Mouse (Mus musculus) megakaryocyte, adult 5-6 weeks (primary cell): ENCODE data around the gene 4930595D18Rik. TPM values are rescaled to one million over a fixed set of nuclear protein-coding genes. Genes with fewer than 3 reads are reported as not detected.

Experiments used
- ATAC-seq: 2 replicates; pipeline ENCODE4 v1.8.0; 2016; ENCODE audit warnings: mild to moderate bottlenecking, inconsistent platforms; ENCODE audit not compliant: poor library complexity, severe bottlenecking
- total RNA-seq, 2 experiments: library from RNA; stranded (forward) in 1 of 2; stranded (reverse) in 1 of 2; fragments of 153-499, 151-499 nt in 1 of 2; fragments of 221-1000, 200-1000 nt in 1 of 2; gene quantifications; 2 replicates each; pipeline versions ENCODE4 v1.2.3 to v1.2.4; 2015 to 2017

4930595D18Rik gene
- total RNA-seq (2015) (not detected in 2 replicates), total RNA-seq (2017) (not detected in 2 replicates)

- ATAC-seq = no peak
These were observed at the start of gene 4930595D18Rik for GRCm38 (mm10) chr12:111184476-111184875. Gene 4930595D18Rik, minus strand, starts transcription at chr12:111184491.

GRCm38 (mm10) chr12:111233798-111234197 is 49.5 kb upstream of the 4930595D18Rik start:
- ATAC-seq = no peak

DNA sequence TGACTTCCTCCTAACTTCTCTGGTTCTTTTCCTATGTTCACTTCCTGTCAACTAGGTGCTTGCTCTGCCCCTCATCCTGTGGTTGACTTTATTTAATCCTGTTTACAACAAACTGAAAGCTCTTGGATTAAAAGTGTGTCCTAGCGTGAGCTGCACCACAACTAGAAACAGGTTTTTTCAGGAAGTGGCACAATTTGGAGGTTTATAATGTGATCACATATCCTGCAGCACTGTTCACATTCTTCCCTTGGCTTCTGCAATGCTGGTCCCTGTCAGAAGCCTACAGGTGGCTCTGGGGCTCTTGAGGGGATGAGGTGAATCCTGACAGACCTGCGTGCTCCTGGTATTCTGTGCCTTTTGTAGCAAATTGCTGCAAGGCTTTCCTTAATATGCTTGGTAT is 46.5 kb upstream of the 4930595D18Rik start:
- peak; percentile 77 for ATAC-seq

DNA sequence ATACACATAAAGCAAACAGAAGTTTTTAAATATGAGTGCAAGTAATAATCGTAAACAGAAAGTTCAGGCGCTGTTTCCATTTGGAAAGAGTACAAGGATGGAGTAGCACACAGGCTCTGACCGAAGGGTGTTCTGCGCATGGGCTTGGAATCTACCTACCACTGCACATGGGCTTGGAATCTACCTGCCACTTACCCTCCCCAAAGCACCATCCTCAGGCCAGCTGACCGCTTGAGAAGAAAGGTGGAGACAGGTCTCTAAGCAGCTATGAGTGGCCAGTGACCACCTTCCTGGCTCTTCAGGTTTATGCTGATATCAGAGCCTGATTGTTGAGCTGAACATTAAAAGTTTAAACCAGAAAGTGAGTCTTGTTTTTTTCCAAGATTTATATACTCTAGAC is 44.2 kb upstream of the 4930595D18Rik start:
- no peak for ATAC-seq

GRCm38 (mm10) chr12:111227410-111227809 is 43.1 kb upstream of the 4930595D18Rik start:
- ATAC-seq = 0 out of 2 replicates have a peak, but pooled peaks have one; percentile 33

DNA sequence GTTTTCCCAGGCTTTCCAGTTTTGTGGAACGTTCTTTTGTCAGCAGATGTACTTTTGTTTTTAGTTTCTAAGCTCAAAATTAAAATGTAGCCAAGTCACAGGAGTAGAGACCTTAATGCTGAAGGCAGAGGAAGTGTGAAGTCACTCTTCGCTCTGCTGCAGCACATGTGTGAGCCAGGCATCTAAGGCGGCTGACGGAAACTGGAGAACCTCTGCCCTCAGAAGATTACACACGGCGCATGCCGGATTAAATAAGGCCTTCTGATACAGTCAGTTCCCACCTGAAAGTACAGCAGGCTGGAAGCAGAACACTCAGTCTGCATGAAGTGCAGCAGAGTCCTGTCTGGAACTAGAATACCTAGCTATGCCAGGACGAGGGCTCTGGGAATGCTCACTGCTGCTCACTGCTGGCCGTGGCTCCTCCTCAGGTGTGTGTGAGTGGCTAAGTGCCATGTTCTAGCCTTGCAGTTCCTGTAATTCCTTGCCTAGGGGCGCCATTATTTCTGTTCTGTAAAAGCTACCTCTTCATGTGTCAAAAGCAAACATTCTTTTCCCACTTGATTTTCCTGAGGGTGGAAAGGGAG is 41.0 kb upstream of the 4930595D18Rik start:
- no peak for ATAC-seq

DNA sequence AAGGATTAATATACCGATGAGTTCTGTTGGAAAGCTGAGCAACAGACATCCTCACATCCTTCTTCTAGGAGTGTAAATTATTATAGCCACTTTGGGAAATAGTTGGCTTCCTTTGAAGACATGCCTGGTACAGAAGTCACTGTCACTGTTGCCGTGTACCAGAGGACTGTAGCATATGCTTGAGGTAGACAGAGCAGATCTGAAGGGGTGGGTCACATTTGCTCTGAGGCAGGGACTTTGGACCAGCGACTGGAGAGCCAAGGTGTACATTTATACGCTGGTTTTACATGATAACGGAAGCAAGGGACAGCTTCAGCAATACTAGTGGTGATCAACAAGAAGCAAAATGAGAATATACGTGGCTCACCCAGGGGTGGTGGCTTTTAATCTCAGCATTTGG is 34.6 kb upstream of the 4930595D18Rik start:
- no peak for ATAC-seq

GRCm38 (mm10) chr12:111211729-111212128 is 27.4 kb upstream of the 4930595D18Rik start:
- ATAC-seq = no peak

- no peak for ATAC-seq
These were observed 23.4 kb upstream of the 4930595D18Rik start for GRCm38 (mm10) chr12:111207641-111208040.

- ATAC-seq = no peak
These were observed 19.7 kb upstream of the 4930595D18Rik start for GRCm38 (mm10) chr12:111203945-111204344.

GRCm38 (mm10) chr12:111203076-111203475 is 18.8 kb upstream of the 4930595D18Rik start:
- no peak for ATAC-seq

DNA sequence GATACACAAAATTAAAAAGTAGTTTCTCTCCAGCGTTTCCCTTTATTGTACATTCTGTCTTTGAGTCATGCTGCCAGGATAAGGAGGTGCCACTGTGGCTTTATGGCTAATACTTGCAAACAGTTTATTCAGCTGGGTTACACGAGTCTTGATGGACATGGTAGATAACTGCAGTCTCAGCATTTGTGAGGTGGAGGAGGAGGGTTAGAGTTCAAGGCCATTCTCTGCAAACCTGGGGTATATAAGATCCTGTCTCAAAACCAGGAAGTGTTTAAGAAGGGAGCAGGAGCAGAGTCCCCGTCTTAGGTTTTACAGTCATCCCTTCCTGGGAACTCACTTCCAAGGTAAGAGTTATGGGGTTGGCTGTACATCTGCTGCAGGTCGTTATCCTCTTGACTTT is 12.3 kb upstream of the 4930595D18Rik start:
- no peak for ATAC-seq

GRCm38 (mm10) chr12:111193331-111193730 is 9.0 kb upstream of the 4930595D18Rik start:
- ATAC-seq = peak; percentile 16

DNA sequence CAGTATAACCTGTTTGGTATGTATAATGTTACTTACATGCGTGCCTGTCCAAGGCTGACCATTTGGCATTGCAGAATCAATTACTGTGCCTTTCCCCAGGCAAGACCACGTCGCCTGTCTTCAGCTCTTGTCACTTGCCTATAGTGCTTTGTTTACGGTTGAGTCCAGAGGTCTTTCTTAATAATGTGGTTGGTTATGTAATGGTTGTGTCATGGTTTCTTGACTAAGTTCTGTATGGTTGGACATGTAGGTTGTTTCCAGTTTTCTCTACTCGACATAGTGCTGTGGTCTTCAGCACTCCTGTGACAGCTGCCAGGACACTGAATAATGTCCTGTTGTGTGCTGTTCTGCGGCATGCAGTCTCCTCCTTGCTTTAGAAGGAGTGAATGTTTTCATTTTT is 8.5 kb upstream of the 4930595D18Rik start:
- ATAC-seq = peak; percentile 90

GRCm38 (mm10) chr12:111190891-111191290 is 6.6 kb upstream of the 4930595D18Rik start:
- ATAC-seq = no peak

GRCm38 (mm10) chr12:111190355-111190754 is 6.1 kb upstream of the 4930595D18Rik start:
- ATAC-seq = no peak

DNA sequence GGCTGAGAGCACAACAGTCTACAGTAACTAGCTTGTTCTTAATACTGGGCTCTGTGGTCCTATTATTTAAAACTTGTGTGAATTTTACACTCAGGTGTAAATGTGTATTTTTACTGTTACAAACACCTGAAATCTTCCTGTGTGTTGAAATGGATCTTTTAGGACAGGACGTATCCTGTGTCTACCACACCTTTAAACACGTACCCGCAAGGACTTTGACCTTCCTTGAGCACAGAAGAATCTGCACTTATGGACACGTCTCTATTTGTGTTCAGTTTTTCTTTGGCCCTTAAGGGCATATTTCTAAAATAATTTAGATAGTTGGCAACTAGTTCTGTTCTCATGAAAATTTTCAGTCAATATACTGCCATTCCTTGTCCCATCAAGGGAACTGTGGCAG is 4.0 kb upstream of the 4930595D18Rik start:
- ATAC-seq = no peak

DNA sequence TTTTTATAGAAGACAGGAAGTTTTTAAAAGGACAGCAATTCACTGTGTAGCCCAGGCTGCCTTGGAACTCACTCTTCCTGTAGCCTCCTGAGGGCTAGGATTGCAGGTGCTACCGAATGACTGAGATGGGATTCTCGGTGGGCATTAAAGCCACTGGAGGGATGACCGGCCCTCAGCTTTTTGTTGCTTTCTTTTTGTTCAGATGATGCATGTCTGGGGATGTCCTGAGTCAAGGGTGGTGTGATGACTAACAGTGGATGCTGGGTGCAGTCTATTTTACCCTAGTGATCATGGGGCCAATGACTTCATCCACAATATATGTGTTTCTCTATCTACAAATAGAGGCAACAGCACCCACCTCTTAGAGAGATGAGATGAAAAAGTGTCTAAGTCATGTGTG is 2.7 kb upstream of the 4930595D18Rik start:
- no peak for ATAC-seq

DNA sequence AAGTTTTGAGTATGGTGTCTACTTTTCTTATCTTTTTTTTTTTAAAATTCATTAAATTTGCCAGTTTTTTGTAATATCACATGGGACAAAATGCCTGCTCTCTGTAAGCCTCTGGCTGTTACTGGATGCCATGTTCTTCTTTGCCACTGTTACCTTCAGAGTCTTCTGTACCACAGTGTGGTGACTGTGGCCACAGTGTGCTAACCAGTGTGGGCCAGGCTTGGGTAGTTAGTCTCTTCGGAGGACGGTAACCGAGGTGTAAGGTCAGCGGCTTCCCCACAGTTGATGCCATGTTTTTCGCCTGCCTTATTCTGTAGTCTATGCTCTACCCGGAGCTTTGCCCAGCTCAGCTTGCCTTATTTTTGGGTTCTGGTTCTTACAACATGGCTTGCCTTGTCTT is 1.9 kb downstream of the 4930595D18Rik start:
- ATAC-seq = peak; percentile 51; the same call in 1 of the 2 replicates

DNA sequence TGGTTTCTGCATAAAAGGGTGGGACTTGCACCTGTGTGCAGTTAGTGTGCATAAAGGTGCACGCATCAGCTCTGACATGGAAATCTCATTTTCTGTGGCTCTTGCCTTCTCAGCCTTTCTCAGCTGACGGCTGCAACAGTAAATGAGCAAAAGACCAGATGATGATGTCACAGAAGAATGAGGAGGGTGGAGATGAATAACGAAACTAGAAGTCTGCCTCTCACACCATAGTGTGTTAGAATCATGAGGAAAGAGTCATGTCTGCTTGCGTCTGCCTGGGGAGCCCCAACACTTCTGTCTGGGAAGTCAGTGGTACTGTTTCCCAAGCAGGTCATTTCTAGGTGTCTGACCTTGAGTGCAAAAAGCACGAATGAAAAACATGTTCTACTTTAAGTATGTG is 2.4 kb downstream of the 4930595D18Rik start:
- ATAC-seq = peak; percentile 61

DNA sequence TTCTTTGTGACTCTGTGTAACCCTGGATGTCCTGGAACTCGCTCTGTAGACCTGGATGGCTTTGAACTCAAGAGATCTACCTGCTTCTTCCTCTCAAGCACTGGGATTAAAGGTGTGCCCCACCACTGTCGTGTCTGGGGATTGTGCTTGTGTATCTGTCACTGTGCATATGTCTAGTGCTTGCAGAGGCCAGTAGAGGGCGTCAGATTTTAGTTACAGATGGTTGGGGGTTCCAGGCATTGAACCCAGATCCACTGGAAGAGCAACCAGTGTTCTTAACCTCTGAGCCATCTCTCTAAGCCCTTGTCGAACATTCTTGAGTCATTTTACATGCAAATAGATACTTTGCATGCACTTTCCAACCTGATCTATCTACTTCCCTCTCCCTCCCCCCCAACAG is 5.5 kb downstream of the 4930595D18Rik start:
- ATAC-seq = no peak

DNA sequence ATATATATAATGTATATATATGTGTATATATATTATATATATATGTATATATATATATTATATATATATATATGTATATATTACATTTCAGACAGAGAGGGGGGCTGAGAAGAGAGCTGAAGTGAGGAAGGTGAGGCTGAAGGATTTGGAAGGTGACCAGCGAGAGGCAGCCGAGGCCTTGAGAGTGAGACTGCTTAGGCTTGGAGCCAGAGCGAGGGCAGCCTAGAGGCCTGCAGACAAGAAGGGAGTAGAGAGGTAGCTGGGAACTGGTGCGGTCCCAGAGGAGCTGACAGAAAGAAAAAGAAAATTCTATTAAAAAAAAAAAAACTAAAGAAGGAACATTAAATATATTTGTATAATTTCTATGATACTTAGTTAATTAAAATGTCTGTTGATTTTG is 15.4 kb downstream of the 4930595D18Rik start:
- ATAC-seq = no peak

DNA sequence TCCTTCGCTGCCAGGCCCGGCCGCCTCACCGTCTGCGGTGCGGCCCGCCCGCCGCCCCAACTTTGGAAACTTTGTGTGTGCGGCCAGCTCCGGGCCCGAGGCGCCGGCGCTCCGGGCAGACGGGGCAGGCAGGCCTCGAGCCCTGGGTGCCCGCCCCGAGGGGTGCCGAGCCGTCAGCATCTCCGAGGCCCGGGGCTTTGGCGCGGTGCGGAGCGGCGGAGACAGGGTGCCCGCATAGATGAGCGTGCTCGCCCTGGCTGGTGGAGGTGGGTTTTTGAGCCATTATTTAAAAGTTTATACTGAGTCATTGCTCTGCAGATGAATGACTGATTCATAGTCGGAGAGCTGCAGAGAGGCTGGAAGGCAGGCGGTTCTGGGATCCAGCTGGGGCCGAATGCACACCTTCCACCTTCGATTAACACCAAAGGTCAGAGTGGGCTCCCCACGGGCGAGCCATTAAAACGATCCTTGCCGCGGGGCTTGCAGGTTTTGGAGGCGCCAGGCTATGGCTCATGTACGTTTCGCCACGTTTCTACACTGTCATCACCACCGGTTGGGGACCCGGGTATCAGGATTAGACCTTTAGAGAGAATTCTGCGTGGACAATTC is 17.5 kb downstream of the 4930595D18Rik start:
- ATAC-seq = no peak
